Mouse (Mus musculus) hindbrain, embryonic 12.5 days (tissue): ENCODE data around the gene Zfp27. TPM values are rescaled to one million over a fixed set of nuclear protein-coding genes. Genes with fewer than 3 reads are reported as not detected.
A peak's percentile ranks its signal among the peaks of the same experiment; 100 is the strongest.

Experiments used
- ATAC-seq: fragments of 200-750 bp; cut with Nextera tagmentation; 2 replicates; pipeline ENCODE4 v1.8.0; 2017; ENCODE audit warnings: moderate TSS enrichment; ENCODE audit not compliant: low FRiP score
- H3K27ac ChIP-seq: fragments of 300-500 bp; sonication (generic); 2 replicates; pipeline ENCODE4 v1.5.1; 2016; ENCODE audit warnings: mild to moderate bottlenecking
- H3K27me3 ChIP-seq: fragments of 300-500 bp; sonication (generic); 2 replicates; pipeline ENCODE4 v1.6.1; 2016; ENCODE audit warnings: mild to moderate bottlenecking
- H3K36me3 ChIP-seq: fragments of 300-500 bp; sonication (generic); 2 replicates; pipeline ENCODE4 v1.6.1; 2016; ENCODE audit warnings: mild to moderate bottlenecking
- H3K4me1 ChIP-seq: fragments of 300-500 bp; sonication (generic); 2 replicates; pipeline ENCODE4 v1.6.1; 2016
- H3K4me2 ChIP-seq: fragments of 300-500 bp; sonication (generic); replicated peaks from 2 replicates; pipeline ENCODE4 v1.6.1; 2016; ENCODE audit warnings: mild to moderate bottlenecking
- H3K4me3 ChIP-seq: fragments of 300-500 bp; sonication (generic); 2 replicates; pipeline ENCODE4 v1.5.1; 2016; ENCODE audit warnings: mild to moderate bottlenecking
- H3K9ac ChIP-seq: fragments of 300-500 bp; sonication (generic); 2 replicates; pipeline ENCODE4 v1.6.1; 2016; ENCODE audit warnings: mild to moderate bottlenecking, moderate library complexity
- H3K9me3 ChIP-seq: fragments of 300-500 bp; sonication (generic); replicated peaks from 2 replicates; pipeline ENCODE4 v1.6.1; 2016; ENCODE audit warnings: mild to moderate bottlenecking
- WGBS: fragments of 180-500 bp; shearing (Covaris S2); methylation state at CpG from one replicate; pipeline ENCODE4 v1.1.7; 2016; 5-methylcytosine and 5-hydroxymethylcytosine counted together
- polyA plus RNA-seq: library from polyadenylated mRNA; unstranded; fragments of >200 nt; fragmentation: Nextera tagmentation; extraction: Ambion mirVana; gene quantifications from 2 replicates; pipeline ENCODE4 v1.2.1, GENCODE M21; 2016

Zfp27 gene
- polyA plus RNA-seq = 14.9 and 15.3 TPM in 2 replicates

DNA sequence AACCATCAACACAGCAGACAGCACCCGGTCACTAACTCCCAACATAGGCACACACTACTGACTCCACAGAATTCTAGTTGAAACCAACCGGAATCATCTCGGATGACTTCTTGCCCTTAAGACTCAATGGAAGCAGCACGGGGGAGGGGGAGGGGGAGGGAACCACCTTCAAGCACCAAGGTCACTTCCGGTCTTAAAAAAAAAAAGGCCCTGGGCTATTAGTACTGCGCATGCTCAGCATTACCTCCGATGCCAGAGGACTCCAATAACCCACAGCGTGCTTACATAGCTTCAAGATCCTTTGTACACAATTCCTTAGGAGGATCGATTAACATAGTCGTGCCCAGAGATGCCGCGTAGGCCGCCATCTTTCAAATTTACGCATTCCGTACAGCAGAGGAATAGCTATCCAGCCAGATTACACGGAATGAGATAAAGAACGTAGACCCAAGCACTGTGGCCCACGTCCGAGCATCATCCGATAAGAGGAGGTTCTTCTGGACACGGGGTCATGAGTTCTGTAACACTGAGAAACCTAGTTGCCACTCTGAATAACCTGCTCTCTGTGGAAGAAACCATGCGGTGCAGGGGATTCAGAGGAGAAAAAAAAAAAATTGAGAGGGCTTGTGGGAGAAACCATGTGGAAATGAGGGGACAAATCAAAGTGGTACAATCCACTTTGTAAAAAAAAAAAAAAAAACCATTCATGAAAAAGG, at the start of gene Zfp27:
TSS of gene Zfp27 (minus strand) at position 607 of the 716 bp plus-strand sequence.
- peak within 1 kb of the TSS; percentile 64 for H3K9ac ChIP-seq
- H3K9me3 ChIP-seq = no peaks in the 10 kb centered on the region
- no peaks in the 10 kb centered on the region for H3K27me3 ChIP-seq
- peaks cover 20% of the 10 kb centered on the region for H3K36me3 ChIP-seq
- H3K4me1 ChIP-seq = peaks cover 17% of the 10 kb centered on the region
- peak within 1 kb of the TSS; percentile 97 for H3K27ac ChIP-seq
- peak; percentile 83 for ATAC-seq
- peak within 1 kb of the TSS; percentile 61 for H3K4me2 ChIP-seq
- under 1% methylated on average over 22 of the region's 22 CpGs for WGBS
- peak within 1 kb of the TSS; percentile 53 for H3K4me3 ChIP-seq

GRCm38 (mm10) chr7:29954731-29955130, 48.4 kb upstream of the Zfp27 start:
- Histone ChIP-seq H3K4me2 (peak overlapping the region; percentile 61), H3K4me3 (peak overlapping the region; percentile 77; the same call in 1 of the 2 replicates), H3K4me1 (no peaks in the 10 kb centered on the region; the same call in 1 of the 2 replicates), H3K27me3 (no peaks in the 10 kb centered on the region), H3K36me3 (peaks cover 5% of the 10 kb centered on the region; the same call in 1 of the 2 replicates), H3K9me3 (no peaks in the 10 kb centered on the region), H3K27ac (no peak overlapping the region), H3K9ac (no peak overlapping the region)
- no peak for ATAC-seq
- WGBS = 22% methylated on average over 4 of the region's 4 CpGs

- Histone ChIP-seq H3K4me1 (no peaks in the 10 kb centered on the region; the same call in 1 of the 2 replicates), H3K27ac (peak within 1 kb of the TSS; percentile 94), H3K9ac (peak within 1 kb of the TSS; percentile 90), H3K9me3 (no peaks in the 10 kb centered on the region), H3K4me2 (peak within 1 kb of the TSS; percentile 61), H3K27me3 (no peaks in the 10 kb centered on the region), H3K36me3 (peaks cover 8% of the 10 kb centered on the region; the same call in 1 of the 2 replicates), H3K4me3 (peak within 1 kb of the TSS; percentile 77)
- WGBS = 2% methylated on average over 52 of the region's 52 CpGs
- ATAC-seq = peak; percentile 94
These were observed 47.4 kb upstream of the Zfp27 start, which contains the start of gene Zfp74 for GRCm38 (mm10) chr7:29953513-29954401. Zfp74 (minus strand) TSS chr7:29954089.

DNA sequence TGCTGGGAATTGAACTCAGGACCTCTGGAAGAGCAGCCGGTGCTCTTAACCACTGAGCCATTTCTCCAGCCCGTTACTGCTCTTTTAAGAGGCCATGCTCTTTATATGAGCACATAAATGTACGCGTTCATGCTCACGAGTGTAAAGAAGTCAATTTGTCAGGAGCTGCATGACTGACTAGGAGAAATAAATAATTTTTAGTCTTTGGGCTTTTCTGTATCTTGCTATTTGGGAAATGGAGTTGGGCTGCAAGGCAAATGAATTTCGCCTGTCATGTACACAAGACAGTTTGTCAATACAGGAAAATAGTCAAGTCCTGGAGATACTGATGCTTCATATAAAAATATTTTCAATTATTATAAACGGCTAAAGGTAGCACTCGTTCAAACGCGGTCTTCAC, 46.7 kb upstream of the Zfp27 start:
- H3K9me3 ChIP-seq = no peaks in the 10 kb centered on the region
- H3K9ac ChIP-seq = peak overlapping the region; percentile 90
- ATAC-seq = no peak
- peak overlapping the region; percentile 61 for H3K4me2 ChIP-seq
- H3K36me3 ChIP-seq = peaks cover 11% of the 10 kb centered on the region
- H3K4me1 ChIP-seq = no peaks in the 10 kb centered on the region; the same call in 1 of the 2 replicates
- H3K27ac ChIP-seq = peak overlapping the region; percentile 94
- WGBS = 51% methylated on average over 10 of the region's 10 CpGs
- H3K27me3 ChIP-seq = no peaks in the 10 kb centered on the region
- H3K4me3 ChIP-seq = peak overlapping the region; percentile 77

DNA sequence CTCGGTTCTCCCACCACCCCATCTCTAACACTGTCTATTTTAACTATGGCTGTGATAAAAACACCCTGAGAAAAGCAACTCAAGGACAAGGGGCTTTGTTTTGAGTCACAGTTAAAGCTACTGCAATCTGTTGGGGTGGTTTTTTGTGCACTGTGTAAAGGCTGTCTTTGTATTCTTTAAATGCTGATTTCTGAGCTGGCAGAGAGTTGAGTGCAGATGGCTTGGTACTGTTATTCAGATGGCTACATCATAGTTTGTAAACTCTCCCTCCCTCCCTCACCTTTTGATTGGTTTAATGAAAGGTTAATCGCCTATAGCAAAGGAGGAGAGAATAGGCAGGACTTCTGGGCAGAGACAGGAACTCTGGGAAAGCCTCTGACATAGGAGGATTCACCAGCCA, 37.8 kb upstream of the Zfp27 start:
- Histone ChIP-seq H3K4me2 (no peak overlapping the region), H3K27ac (no peak overlapping the region), H3K36me3 (peaks cover 53% of the 10 kb centered on the region), H3K4me3 (no peak overlapping the region), H3K9me3 (no peaks in the 10 kb centered on the region), H3K27me3 (no peaks in the 10 kb centered on the region), H3K4me1 (no peaks in the 10 kb centered on the region), H3K9ac (no peak overlapping the region)
- 81% methylated on average over 2 of the region's 2 CpGs for WGBS
- ATAC-seq = no peak

DNA sequence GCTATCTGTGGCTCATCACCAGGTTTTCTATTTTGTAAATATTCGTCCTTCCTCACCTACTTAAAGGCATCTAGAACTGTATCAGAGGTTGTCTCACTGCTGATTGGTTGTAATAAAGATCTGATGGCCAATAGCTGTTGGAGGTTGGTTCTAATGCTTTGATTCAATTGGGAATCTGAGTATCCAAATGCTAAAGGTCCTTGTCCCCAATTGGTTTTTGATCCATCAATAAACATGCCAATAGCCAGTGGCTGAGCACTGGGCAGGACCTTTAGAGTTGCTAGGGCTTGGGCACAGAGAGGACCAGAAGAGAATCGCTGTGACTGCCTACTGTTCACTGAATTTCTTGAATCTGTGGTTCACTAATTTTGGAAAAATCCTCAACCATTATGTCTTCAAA, 37.3 kb upstream of the Zfp27 start:
- H3K27ac ChIP-seq = no peak overlapping the region
- H3K27me3 ChIP-seq = no peaks in the 10 kb centered on the region
- peaks cover 50% of the 10 kb centered on the region for H3K36me3 ChIP-seq
- H3K9ac ChIP-seq = no peak overlapping the region
- no peaks in the 10 kb centered on the region for H3K4me1 ChIP-seq
- H3K4me3 ChIP-seq = no peak overlapping the region
- ATAC-seq = no peak
- no peaks in the 10 kb centered on the region for H3K9me3 ChIP-seq
- H3K4me2 ChIP-seq = no peak overlapping the region
- 77% methylated on average over 2 of the region's 2 CpGs for WGBS

DNA sequence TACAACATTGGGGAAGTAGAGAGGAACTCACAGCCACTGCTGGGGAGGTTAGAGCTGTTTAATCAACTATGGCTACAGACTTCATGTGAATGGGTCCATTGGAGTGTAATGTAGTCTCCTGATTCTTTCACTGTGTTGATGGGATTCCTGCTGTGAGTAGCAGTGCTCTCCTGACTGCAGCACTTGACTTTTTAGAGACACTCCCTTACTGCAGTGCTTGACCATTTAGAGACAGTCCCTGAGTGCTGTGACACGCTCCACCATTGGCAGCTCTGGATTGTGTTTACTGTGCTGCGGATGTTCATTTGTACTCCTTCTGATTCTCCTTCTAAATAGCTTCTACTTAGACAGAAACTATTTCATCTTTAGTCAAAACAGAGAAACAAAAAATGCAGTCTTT, 36.4 kb upstream of the Zfp27 start:
- Histone ChIP-seq H3K9ac (no peak overlapping the region), H3K4me1 (no peaks in the 10 kb centered on the region), H3K4me3 (no peak overlapping the region), H3K9me3 (no peaks in the 10 kb centered on the region), H3K36me3 (peaks cover 52% of the 10 kb centered on the region), H3K27ac (no peak overlapping the region), H3K27me3 (no peaks in the 10 kb centered on the region), H3K4me2 (no peak overlapping the region)
- WGBS = 46% methylated on average over 2 of the region's 2 CpGs
- no peak for ATAC-seq

- no peaks in the 10 kb centered on the region for H3K4me1 ChIP-seq
- no peaks in the 10 kb centered on the region for H3K27me3 ChIP-seq
- 89% methylated on average over 11 of the region's 11 CpGs for WGBS
- H3K27ac ChIP-seq = no peak overlapping the region
- ATAC-seq = no peak
- no peak overlapping the region for H3K9ac ChIP-seq
- H3K4me3 ChIP-seq = no peak overlapping the region
- H3K4me2 ChIP-seq = no peak overlapping the region
- no peaks in the 10 kb centered on the region for H3K9me3 ChIP-seq
- peaks cover 59% of the 10 kb centered on the region for H3K36me3 ChIP-seq
These were observed 34.7 kb upstream of the Zfp27 start for GRCm38 (mm10) chr7:29941027-29941426.

GRCm38 (mm10) chr7:29938856-29939255, 32.5 kb upstream of the Zfp27 start:
- H3K9ac ChIP-seq = no peak overlapping the region
- no peak overlapping the region for H3K4me2 ChIP-seq
- WGBS = 87% methylated on average over 6 of the region's 6 CpGs
- no peak overlapping the region for H3K4me3 ChIP-seq
- ATAC-seq = no peak
- H3K27me3 ChIP-seq = no peaks in the 10 kb centered on the region
- H3K27ac ChIP-seq = no peak overlapping the region
- H3K9me3 ChIP-seq = no peaks in the 10 kb centered on the region
- peaks cover 74% of the 10 kb centered on the region for H3K36me3 ChIP-seq
- H3K4me1 ChIP-seq = no peaks in the 10 kb centered on the region

DNA sequence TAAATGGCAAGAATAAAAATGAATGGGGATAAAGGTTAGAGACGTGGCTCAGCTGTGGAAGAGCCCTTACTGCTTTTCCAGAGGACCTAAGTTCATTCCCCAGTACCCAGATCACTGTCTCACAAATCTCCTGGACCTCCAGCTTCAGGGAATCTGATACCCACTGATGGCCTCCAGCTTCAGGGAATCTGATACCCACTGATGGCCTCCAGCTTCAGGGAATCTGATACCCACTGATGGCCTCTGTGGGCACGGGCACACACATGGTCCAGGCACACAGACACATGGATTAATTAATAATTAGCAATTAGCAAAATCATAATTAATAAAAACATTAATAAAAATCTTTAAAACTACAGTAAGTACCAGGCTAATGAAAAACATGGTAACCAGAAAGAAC, 16.4 kb upstream of the Zfp27 start:
- no peaks in the 10 kb centered on the region for H3K4me1 ChIP-seq
- 0 out of 2 replicates have a peak, but pooled peaks cover 5% of the 10 kb centered on the region for H3K9me3 ChIP-seq
- no peak for ATAC-seq
- H3K4me2 ChIP-seq = no peak overlapping the region
- H3K9ac ChIP-seq = no peak overlapping the region
- H3K27me3 ChIP-seq = no peaks in the 10 kb centered on the region
- 61% methylated on average over 2 of the region's 2 CpGs for WGBS
- no peak overlapping the region for H3K27ac ChIP-seq
- no peaks in the 10 kb centered on the region for H3K36me3 ChIP-seq
- H3K4me3 ChIP-seq = no peak overlapping the region

GRCm38 (mm10) chr7:29921439-29922093, 15.2 kb upstream of the Zfp27 start:
- Histone ChIP-seq H3K36me3 (peaks cover 7% of the 10 kb centered on the region), H3K4me2 (no peak overlapping the region), H3K9me3 (0 out of 2 replicates have a peak, but pooled peaks cover 5% of the 10 kb centered on the region), H3K27ac (no peak overlapping the region), H3K27me3 (no peaks in the 10 kb centered on the region), H3K9ac (no peak overlapping the region), H3K4me3 (no peak overlapping the region), H3K4me1 (no peaks in the 10 kb centered on the region)
- 91% methylated on average over 6 of the region's 6 CpGs for WGBS
- ATAC-seq = no peak

- H3K9me3 ChIP-seq = no peaks in the 10 kb centered on the region; the same call in 1 of the 2 replicates
- H3K4me2 ChIP-seq = no peak overlapping the region
- no peak overlapping the region for H3K27ac ChIP-seq
- no peak for ATAC-seq
- WGBS = 83% methylated on average over 4 of the region's 4 CpGs
- H3K27me3 ChIP-seq = no peaks in the 10 kb centered on the region
- H3K9ac ChIP-seq = no peak overlapping the region
- peaks cover 38% of the 10 kb centered on the region for H3K36me3 ChIP-seq
- H3K4me3 ChIP-seq = no peak overlapping the region
- no peaks in the 10 kb centered on the region for H3K4me1 ChIP-seq
These were observed 11.7 kb upstream of the Zfp27 start for GRCm38 (mm10) chr7:29918062-29918453.
